Mouse (Mus musculus): ENCODE measurements around the gene Lurap1l. TPM values are rescaled to one million over a fixed set of nuclear protein-coding genes. Genes with fewer than 3 reads are reported as not detected.
"Not testable (repeated sequence)": the region's sequence is repeated elsewhere in the genome, so short reads cannot be mapped to it uniquely, and the experiment has no call there.

Lurap1l gene
- polyA plus RNA-seq, 1 experiment from 2014 or later, result 4.9 TPM

GRCm38 (mm10) chr4:80895278-80895894 lies 15.1 kb upstream of the Lurap1l start:
- no peaks in the 10 kb centered on the region for H3K27me3 ChIP-seq
- no peak overlapping the region for H3K9ac ChIP-seq (replicated peaks)
- H3K27ac ChIP-seq (replicated peaks), result no peak overlapping the region
- no peaks in the 10 kb centered on the region for H3K4me1 ChIP-seq
- H3K4me2 ChIP-seq (replicated peaks), result no peak overlapping the region
- ATAC-seq (replicated peaks), result no peak
- 62% methylated on average over 4 of the region's 4 CpGs for WGBS
- H3K4me3 ChIP-seq, result no peak overlapping the region
- H3K9me3 ChIP-seq, result no peaks in the 10 kb centered on the region
- H3K36me3 ChIP-seq, result no peaks in the 10 kb centered on the region

GRCm38 (mm10) chr4:80906726-80907125 lies 3.7 kb upstream of the Lurap1l start:
- no peak overlapping the region for H3K9ac ChIP-seq (replicated peaks)
- WGBS, result 56% methylated on average over 3 of the region's 3 CpGs
- no peak overlapping the region for H3K4me2 ChIP-seq (replicated peaks)
- no peaks in the 10 kb centered on the region for H3K9me3 ChIP-seq
- H3K36me3 ChIP-seq, result no peaks in the 10 kb centered on the region
- peaks cover 6% of the 10 kb centered on the region for H3K4me1 ChIP-seq
- H3K27me3 ChIP-seq, result no peaks in the 10 kb centered on the region
- H3K27ac ChIP-seq (replicated peaks), result no peak overlapping the region
- H3K4me3 ChIP-seq, result no peak overlapping the region
- no peak for ATAC-seq (replicated peaks)

GRCm38 (mm10) chr4:80907973-80908372 lies 2.5 kb upstream of the Lurap1l start:
- Histone ChIP-seq H3K27me3 (no peaks in the 10 kb centered on the region), H3K9ac (replicated peaks) (no peak overlapping the region), H3K4me2 (replicated peaks) (no peak overlapping the region), H3K27ac (replicated peaks) (no peak overlapping the region), H3K4me1 (peaks cover 12% of the 10 kb centered on the region), H3K9me3 (no peaks in the 10 kb centered on the region), H3K36me3 (no peaks in the 10 kb centered on the region), H3K4me3 (no peak overlapping the region)
- WGBS, result 77% methylated on average over 5 of the region's 5 CpGs
- ATAC-seq (replicated peaks), result no peak

- no peaks in the 10 kb centered on the region for H3K9me3 ChIP-seq
- H3K27me3 ChIP-seq, result no peaks in the 10 kb centered on the region
- H3K9ac ChIP-seq (replicated peaks), result no peak overlapping the region
- no peak overlapping the region for H3K4me3 ChIP-seq
- WGBS, result 78% methylated on average over 4 of the region's 4 CpGs
- H3K27ac ChIP-seq (replicated peaks), result no peak overlapping the region
- no peak overlapping the region for H3K4me2 ChIP-seq (replicated peaks)
- ATAC-seq (replicated peaks), result no peak
- H3K36me3 ChIP-seq, result no peaks in the 10 kb centered on the region
- H3K4me1 ChIP-seq, result peaks cover 12% of the 10 kb centered on the region
These were observed 1.5 kb upstream of the Lurap1l start for GRCm38 (mm10) chr4:80908902-80909301.

- no peaks in the 10 kb centered on the region for H3K9me3 ChIP-seq
- H3K4me2 ChIP-seq (replicated peaks), result peak overlapping the region; percentile 94
- peak overlapping the region; percentile 91 for H3K27ac ChIP-seq (replicated peaks)
- no peaks in the 10 kb centered on the region for H3K36me3 ChIP-seq
- H3K4me3 ChIP-seq, result peak overlapping the region; percentile 89
- no peaks in the 10 kb centered on the region for H3K27me3 ChIP-seq
- under 1% methylated on average over 58 of the region's 58 CpGs for WGBS
- H3K4me1 ChIP-seq, result peaks cover 12% of the 10 kb centered on the region
- ATAC-seq (replicated peaks), result peak; percentile 89
- peak overlapping the region; percentile 76 for H3K9ac ChIP-seq (replicated peaks)
These were observed 640 bp downstream of the Lurap1l start for GRCm38 (mm10) chr4:80910871-80911701.

- Histone ChIP-seq H3K27me3 (no peaks in the 10 kb centered on the region), H3K4me3 (peak overlapping the region; percentile 89), H3K4me2 (replicated peaks) (peak overlapping the region; percentile 94), H3K4me1 (peaks cover 12% of the 10 kb centered on the region), H3K27ac (replicated peaks) (peak overlapping the region; percentile 91), H3K9me3 (no peaks in the 10 kb centered on the region), H3K36me3 (no peaks in the 10 kb centered on the region), H3K9ac (replicated peaks) (peak overlapping the region; percentile 76)
- peak; percentile 92 for ATAC-seq (replicated peaks)
- WGBS, result under 1% methylated on average over 26 of the region's 27 CpGs
These were observed 1.5 kb downstream of the Lurap1l start for GRCm38 (mm10) chr4:80911706-80912540.

GRCm38 (mm10) chr4:80915211-80915610 lies 4.8 kb downstream of the Lurap1l start:
- H3K27me3 ChIP-seq, result no peaks in the 10 kb centered on the region
- no peaks in the 10 kb centered on the region for H3K9me3 ChIP-seq
- H3K4me2 ChIP-seq (replicated peaks), result no peak overlapping the region
- no peak overlapping the region for H3K4me3 ChIP-seq
- H3K4me1 ChIP-seq, result peaks cover 12% of the 10 kb centered on the region
- H3K27ac ChIP-seq (replicated peaks), result no peak overlapping the region
- no peak for ATAC-seq (replicated peaks)
- H3K36me3 ChIP-seq, result no peaks in the 10 kb centered on the region
- 79% methylated on average over 2 of the region's 2 CpGs for WGBS
- no peak overlapping the region for H3K9ac ChIP-seq (replicated peaks)

- 81% methylated on average over 3 of the region's 3 CpGs for WGBS
These were observed 6.2 kb downstream of the Lurap1l start for GRCm38 (mm10) chr4:80916695-80917094.

GRCm38 (mm10) chr4:80917128-80917527 lies 6.7 kb downstream of the Lurap1l start:
- not testable (repeated sequence) for H3K4me3 ChIP-seq; H3K27ac ChIP-seq (replicated peaks); H3K4me2 ChIP-seq (replicated peaks); ATAC-seq (replicated peaks); H3K9ac ChIP-seq (replicated peaks); H3K4me1 ChIP-seq; H3K27me3 ChIP-seq; H3K9me3 ChIP-seq; H3K36me3 ChIP-seq
- WGBS, result 67% methylated on average over 1 of the region's 1 CpGs

More at GRCm38 (mm10) chr4:80916695-80917094, 6.2 kb downstream of the Lurap1l start:
- H3K9me3 ChIP-seq, result no peaks in the 10 kb centered on the region
- no peaks in the 10 kb centered on the region for H3K36me3 ChIP-seq
- no peak overlapping the region for H3K4me2 ChIP-seq (replicated peaks)
- H3K9ac ChIP-seq (replicated peaks), result no peak overlapping the region
- no peak overlapping the region for H3K4me3 ChIP-seq
- ATAC-seq (replicated peaks), result no peak
- H3K27me3 ChIP-seq, result no peaks in the 10 kb centered on the region
- peaks cover 6% of the 10 kb centered on the region; the same call in 1 of the 2 replicates for H3K4me1 ChIP-seq
- no peak overlapping the region for H3K27ac ChIP-seq (replicated peaks)

- no peaks in the 10 kb centered on the region for H3K27me3 ChIP-seq
- ATAC-seq (replicated peaks), result no peak
- no peaks in the 10 kb centered on the region for H3K4me1 ChIP-seq
- no peaks in the 10 kb centered on the region for H3K9me3 ChIP-seq
- no peak overlapping the region for H3K9ac ChIP-seq (replicated peaks)
- H3K4me3 ChIP-seq, result no peak overlapping the region
- H3K27ac ChIP-seq (replicated peaks), result no peak overlapping the region
- 84% methylated on average over 3 of the region's 3 CpGs for WGBS
- H3K36me3 ChIP-seq, result no peaks in the 10 kb centered on the region
- no peak overlapping the region for H3K4me2 ChIP-seq (replicated peaks)
These were observed 7.4 kb downstream of the Lurap1l start for GRCm38 (mm10) chr4:80917812-80918211.

- no peak for ATAC-seq (replicated peaks)
- Histone ChIP-seq H3K36me3 (no peaks in the 10 kb centered on the region), H3K27me3 (no peaks in the 10 kb centered on the region), H3K9ac (replicated peaks) (no peak overlapping the region), H3K4me1 (no peaks in the 10 kb centered on the region), H3K27ac (replicated peaks) (no peak overlapping the region), H3K4me2 (replicated peaks) (no peak overlapping the region), H3K4me3 (no peak overlapping the region), H3K9me3 (no peaks in the 10 kb centered on the region)
- WGBS, result 53% methylated on average over 3 of the region's 3 CpGs
These were observed 8.2 kb downstream of the Lurap1l start for GRCm38 (mm10) chr4:80918526-80919129.
